Comparison of ENCODE assay signal across 9 mouse cellular contexts in the genomic region with DNA sequence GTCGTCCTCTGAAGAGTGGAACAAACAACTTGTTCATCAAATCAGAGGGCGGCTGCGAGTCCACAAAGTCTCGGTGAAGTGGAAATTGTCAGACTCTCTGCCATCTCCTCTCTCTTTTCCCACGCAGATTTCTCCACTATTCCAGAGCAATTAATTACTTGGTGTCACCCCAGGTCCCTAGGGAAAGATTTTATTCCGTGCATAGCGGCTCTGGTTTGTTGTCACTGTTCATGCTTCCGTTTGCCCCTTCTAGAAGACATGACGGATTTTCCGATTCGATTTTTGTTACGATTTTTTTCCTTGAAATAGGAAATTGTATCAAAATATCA. TPM values are rescaled to one million over a fixed set of nuclear protein-coding genes. Genes with fewer than 3 reads are reported as not detected.
DNase-seq lines count a peak whose midpoint lies in the region; ATAC-seq and TF ChIP-seq lines count a peak whose summit lies in the region.
"Had no signal": no experiment of that assay in that cellular context is flagged by ENCODE, and none has a peak within 500 bp of the region (broad histone marks: within the 10 kb centered on the region; RNA-seq: fewer than 3 reads in every experiment).

No protein-coding gene starts in this region.

- peaks cover 8% of the 10 kb centered on the region for H3K4me1 ChIP-seq in liver, adult 2 months (ENCODE audit: control insufficient read depth, insufficient read depth, low read length)
- peaks cover 19% of the 10 kb centered on the region for H3K4me1 ChIP-seq in embryonic facial prominence, embryonic 12.5 days
- H3K4me1 ChIP-seq in intestine, embryonic 15.5 days (replicated peaks): peaks cover 14% of the 10 kb centered on the region
- H3K4me1 ChIP-seq in neural tube, embryonic 13.5 days (replicated peaks): peaks cover 29% of the 10 kb centered on the region

- no peaks in the 10 kb centered on the region for H3K27me3 ChIP-seq in liver, adult 2 months (ENCODE audit: control insufficient read depth, insufficient read depth, low read length)
- no peaks in the 10 kb centered on the region for H3K27me3 ChIP-seq in embryonic facial prominence, embryonic 12.5 days
- no peaks in the 10 kb centered on the region for H3K27me3 ChIP-seq in intestine, embryonic 15.5 days (replicated peaks)
- no peaks in the 10 kb centered on the region for H3K27me3 ChIP-seq in neural tube, embryonic 13.5 days

- H3K27ac ChIP-seq in liver, adult 2 months (replicated peaks; ENCODE audit: insufficient read depth, low read depth, low read length): no peak overlapping the region; the same call in 1 of the 2 replicates
- H3K27ac ChIP-seq in embryonic facial prominence, embryonic 12.5 days: peak overlapping the region; percentile 63; the same call in 1 of the 2 replicates
- H3K27ac ChIP-seq in intestine, embryonic 15.5 days: peak overlapping the region; percentile 97
- H3K27ac ChIP-seq in neural tube, embryonic 13.5 days (replicated peaks): peak overlapping the region; percentile 94

- H3K4me3 ChIP-seq in liver, adult 2 months (ENCODE audit: insufficient read depth, low read depth, low read length): peak overlapping the region; percentile 82
- peak overlapping the region; percentile 88 for H3K4me3 ChIP-seq in embryonic facial prominence, embryonic 12.5 days
- H3K4me3 ChIP-seq in intestine, embryonic 15.5 days (replicated peaks): peak overlapping the region; percentile 81
- peak overlapping the region; percentile 89 for H3K4me3 ChIP-seq in neural tube, embryonic 13.5 days

- 8% methylated on average over 12 of the region's 12 CpGs for WGBS in liver, adult 2 months
- 9% methylated on average over 12 of the region's 12 CpGs for WGBS in embryonic facial prominence, embryonic 12.5 days
- WGBS in intestine, embryonic 15.5 days: 4% methylated on average over 12 of the region's 12 CpGs
- WGBS in neural tube, embryonic 13.5 days: 7% methylated on average over 12 of the region's 12 CpGs

- H3K79me2 ChIP-seq in liver, adult 2 months (ENCODE audit: control insufficient read depth, insufficient read depth, low read length): peaks cover 11% of the 10 kb centered on the region; the same call in 1 of the 2 replicates

- TF ChIP-seq POLR2A in liver, adult 2 months (IDR thresholded peaks at IDR 0.05; ENCODE audit: extremely low read depth, insufficient read depth, low read length): no peak

- ATAC-seq in embryonic facial prominence, embryonic 12.5 days (ENCODE audit: insufficient number of reproducible peaks, insufficient read depth, low FRiP score, low TSS enrichment): no peak
- ATAC-seq in intestine, embryonic 15.5 days: no peak
- ATAC-seq in neural tube, embryonic 13.5 days (ENCODE audit: low read depth): no peak

- no peak for DNase-seq in liver, adult 2 months (ENCODE audit: extremely low read depth, low read depth, low spot score)
- DNase-seq in liver: no peak
- DNase-seq in thymus, postnatal 14 days: no peak
- DNase-seq in frontal cortex, postnatal 14 days (ENCODE audit: low spot score in 2 of 2): no peak
- DNase-seq in layer of hippocampus, postnatal 36 days: no peak

- peaks cover 2% of the 10 kb centered on the region; the same call in 1 of the 2 replicates for H3K36me3 ChIP-seq in liver, adult 2 months (ENCODE audit: control insufficient read depth, insufficient read depth, low read length)
- H3K36me3 ChIP-seq in embryonic facial prominence, embryonic 12.5 days: 0 out of 2 replicates have a peak, but pooled peaks cover 1% of the 10 kb centered on the region
- H3K36me3 ChIP-seq in intestine, embryonic 15.5 days: no peaks in the 10 kb centered on the region
- peaks cover 17% of the 10 kb centered on the region for H3K36me3 ChIP-seq in neural tube, embryonic 13.5 days

- TF ChIP-seq CTCF in liver, adult 2 months (IDR thresholded peaks at IDR 0.05; ENCODE audit: low read depth, low read length): no peak

- H3K9me3 ChIP-seq in embryonic facial prominence, embryonic 12.5 days: no peaks in the 10 kb centered on the region
- no peaks in the 10 kb centered on the region for H3K9me3 ChIP-seq in intestine, embryonic 15.5 days
- H3K9me3 ChIP-seq in neural tube, embryonic 13.5 days: no peaks in the 10 kb centered on the region

- peak overlapping the region; percentile 73 for H3K4me2 ChIP-seq in embryonic facial prominence, embryonic 12.5 days (replicated peaks)
- peak overlapping the region; percentile 77 for H3K4me2 ChIP-seq in intestine, embryonic 15.5 days (replicated peaks)
- peak overlapping the region; percentile 94 for H3K4me2 ChIP-seq in neural tube, embryonic 13.5 days

- peak overlapping the region; percentile 74 for H3K9ac ChIP-seq in liver, adult 2 months (ENCODE audit: low read depth, low read length)
- peak overlapping the region; percentile 96 for H3K9ac ChIP-seq in embryonic facial prominence, embryonic 12.5 days
- peak overlapping the region; percentile 90 for H3K9ac ChIP-seq in intestine, embryonic 15.5 days
- H3K9ac ChIP-seq in neural tube, embryonic 13.5 days: peak overlapping the region; percentile 89

RNA-seq across cellular contexts. Expression of a gene that starts 0.7 kb away (rescaled TPM):
- total RNA-seq in liver, adult 2 months (2014; rRNA removed): 14.8 and 15.5 TPM in 2 replicates
- 2.6 and 3.5 TPM in 2 replicates for polyA plus RNA-seq in liver, adult 2 months (2012; rRNA removed)
- 76.4 and 76.6 TPM in 2 replicates for polyA plus RNA-seq in embryonic facial prominence, embryonic 12.5 days (2016; fragmentation: Nextera tagmentation; extraction: Ambion mirVana)
- polyA plus RNA-seq in intestine, embryonic 15.5 days (2015; fragmentation: Nextera tagmentation; extraction: Ambion mirVana): 54.1 and 63.4 TPM in 2 replicates
- polyA plus RNA-seq in neural tube, embryonic 13.5 days (2015; fragmentation: Nextera tagmentation; extraction: Ambion mirVana): 62.5 and 73.1 TPM in 2 replicates
- total RNA-seq in layer of hippocampus, postnatal 36 days (2021): 10 to 100 TPM; 56.7 to 57.5 TPM

RNA-seq across cellular contexts. Expression of a gene that starts 41.0 kb away (rescaled TPM):
- total RNA-seq in liver, adult 2 months (2014; rRNA removed): not detected in 2 replicates
- not detected in 2 replicates for polyA plus RNA-seq in liver, adult 2 months (2012; rRNA removed)
- polyA plus RNA-seq in embryonic facial prominence, embryonic 12.5 days (2016; fragmentation: Nextera tagmentation; extraction: Ambion mirVana): 0.49 and 0.89 TPM in 2 replicates
- polyA plus RNA-seq in intestine, embryonic 15.5 days (2015; fragmentation: Nextera tagmentation; extraction: Ambion mirVana): 0.11 and 0.43 TPM in 2 replicates
- 0.62 and 1.5 TPM in 2 replicates for polyA plus RNA-seq in neural tube, embryonic 13.5 days (2015; fragmentation: Nextera tagmentation; extraction: Ambion mirVana)
- total RNA-seq in layer of hippocampus, postnatal 36 days (2021): 1 to 10 TPM; 3.9 to 4.4 TPM
- total RNA-seq: megakaryocyte progenitor cell, adult 5-6 weeks had no signal

Comparison
In these comparisons a context has a peak if more than half of its experiments do, and no peak if none do; other contexts are left out.
1. RNA of a gene that starts 0.7 kb away (polyA plus RNA-seq): 76.4 to 76.6 TPM in embryonic facial prominence, embryonic 12.5 days, 62.5 to 73.1 TPM in neural tube, embryonic 13.5 days and 54.1 to 63.4 TPM in intestine, embryonic 15.5 days; 2.6 to 3.5 TPM in liver, adult 2 months; every median in the first group is over 10 times any median in the second.
2. Peak in every context shown above with its lines, with median percentiles within 50 percentile points of each other: H3K4me3 ChIP-seq, H3K9ac ChIP-seq and H3K4me2 ChIP-seq.